In genomic region chr6:94695121-94695930, GRCm38 (mm10) we compare ENCODE assay signal across 9 mouse cellular contexts. TPM values are rescaled to one million over a fixed set of nuclear protein-coding genes. Genes with fewer than 3 reads are reported as not detected.
A peak's percentile ranks its signal among the peaks of the same experiment; 100 is the strongest.
DNase-seq lines count a peak whose midpoint lies in the region; ATAC-seq and TF ChIP-seq lines count a peak whose summit lies in the region.
"Had no signal": no experiment of that assay in that cellular context is flagged by ENCODE, and none has a peak within 500 bp of the region (broad histone marks: within the 10 kb centered on the region; RNA-seq: fewer than 3 reads in every experiment).

No protein-coding gene starts in this region.

- peak; percentile 45 for DNase-seq in cerebellum, adult 9-11 months
- DNase-seq in cerebellum, adult 11 months, result no peak
- DNase-seq in lung, postnatal 0 days (ENCODE audit: low spot score), result no peak
- no peak for DNase-seq in lung, postnatal 25 days (ENCODE audit: low spot score)
- DNase-seq in stomach, postnatal 0 days (ENCODE audit: low spot score), result no peak
- no peak for DNase-seq in kidney, adult 8-10 months
- DNase-seq in layer of hippocampus, adult 18-20 months (ENCODE audit: low spot score in 2 of 2), result no peak
- DNase-seq: right cerebral cortex, postnatal 25 days had no signal

- no peak overlapping the region for H3K9ac ChIP-seq in lung, postnatal 0 days (replicated peaks; ENCODE audit: low read depth)
- no peak overlapping the region for H3K9ac ChIP-seq in intestine, postnatal 0 days (ENCODE audit: low read depth, low read length)
- H3K9ac ChIP-seq in stomach, postnatal 0 days (ENCODE audit: low read length), result no peak overlapping the region

- H3K27me3 ChIP-seq in lung, postnatal 0 days (replicated peaks; ENCODE audit: insufficient read depth, low read length), result no peaks in the 10 kb centered on the region
- no peaks in the 10 kb centered on the region for H3K27me3 ChIP-seq in intestine, postnatal 0 days (replicated peaks; ENCODE audit: control insufficient read depth, insufficient read depth, low read length)
- no peaks in the 10 kb centered on the region for H3K27me3 ChIP-seq in stomach, postnatal 0 days (ENCODE audit: control insufficient read depth, insufficient read depth, low read length)

- H3K4me2 ChIP-seq in lung, postnatal 0 days (replicated peaks; ENCODE audit: low read depth, low read length), result no peak overlapping the region
- H3K4me2 ChIP-seq in intestine, postnatal 0 days (replicated peaks; ENCODE audit: low read depth), result peak overlapping the region; percentile 51
- H3K4me2 ChIP-seq in stomach, postnatal 0 days (replicated peaks; ENCODE audit: low read depth), result peak overlapping the region; percentile 79

- TF ChIP-seq CTCF in lung, postnatal 0 days (IDR thresholded peaks at IDR 0.05), result peak; percentile 6; the same call in 1 of the 2 replicates
- TF ChIP-seq CTCF in intestine, postnatal 0 days (IDR thresholded peaks at IDR 0.05; ENCODE audit: low read depth), result peak; percentile 38; the same call in 1 of the 2 replicates
- peak; percentile 38 for TF ChIP-seq CTCF in stomach, postnatal 0 days (IDR thresholded peaks at IDR 0.05; ENCODE audit: low read depth)

- peaks cover 10% of the 10 kb centered on the region; the same call in 1 of the 2 replicates for H3K4me1 ChIP-seq in lung, postnatal 0 days (ENCODE audit: insufficient read depth, low read depth, low read length)
- peaks cover 12% of the 10 kb centered on the region for H3K4me1 ChIP-seq in intestine, postnatal 0 days (replicated peaks; ENCODE audit: control insufficient read depth, insufficient read depth, low read length)
- peaks cover 21% of the 10 kb centered on the region for H3K4me1 ChIP-seq in stomach, postnatal 0 days (replicated peaks; ENCODE audit: control insufficient read depth, insufficient read depth)

- no peaks in the 10 kb centered on the region for H3K9me3 ChIP-seq in lung, postnatal 0 days (ENCODE audit: low read length)
- H3K9me3 ChIP-seq in intestine, postnatal 0 days (ENCODE audit: control insufficient read depth), result no peaks in the 10 kb centered on the region
- no peaks in the 10 kb centered on the region for H3K9me3 ChIP-seq in stomach, postnatal 0 days (ENCODE audit: control insufficient read depth, low read length)

- H3K4me3 ChIP-seq in lung, postnatal 0 days (ENCODE audit: low read depth, low read length), result no peak overlapping the region
- no peak overlapping the region for H3K4me3 ChIP-seq in intestine, postnatal 0 days (ENCODE audit: low read depth, low read length)
- 0 out of 2 replicates have a peak overlapping the region, but pooled peaks have one; percentile 15 for H3K4me3 ChIP-seq in stomach, postnatal 0 days (ENCODE audit: low read depth, low read length)

- TF ChIP-seq EP300 in lung, postnatal 0 days (IDR thresholded peaks at IDR 0.05), result no peak
- no peak for TF ChIP-seq EP300 in stomach, postnatal 0 days (optimal IDR thresholded peaks at IDR 0.05)

- H3K36me3 ChIP-seq in lung, postnatal 0 days (ENCODE audit: insufficient read depth, low read length), result no peaks in the 10 kb centered on the region
- H3K36me3 ChIP-seq in intestine, postnatal 0 days (ENCODE audit: control insufficient read depth, insufficient read depth), result no peaks in the 10 kb centered on the region
- H3K36me3 ChIP-seq in stomach, postnatal 0 days (ENCODE audit: control insufficient read depth, insufficient read depth, low read length), result no peaks in the 10 kb centered on the region

- no peak overlapping the region for H3K27ac ChIP-seq in lung, postnatal 0 days (ENCODE audit: low read length)
- peak overlapping the region; percentile 35; the same call in 1 of the 2 replicates for H3K27ac ChIP-seq in intestine, postnatal 0 days (ENCODE audit: low read depth, low read length)
- H3K27ac ChIP-seq in stomach, postnatal 0 days (replicated peaks), result peak overlapping the region; percentile 19

- WGBS in lung, postnatal 0 days, result 52% methylated on average over 9 of the region's 9 CpGs
- WGBS in intestine, postnatal 0 days, result 30% methylated on average over 9 of the region's 9 CpGs
- 33% methylated on average over 9 of the region's 9 CpGs for WGBS in stomach, postnatal 0 days

- no peak for ATAC-seq in lung, postnatal 0 days
- ATAC-seq in intestine, postnatal 0 days, result no peak
- ATAC-seq in stomach, postnatal 0 days (ENCODE audit: low FRiP score, low TSS enrichment), result no peak

RNA-seq across cellular contexts. Expression of gene Lrig1, which starts 4.6 kb away (rescaled TPM):
- 8.1 and 9.2 TPM in 2 replicates for polyA plus RNA-seq in lung, postnatal 0 days (2015; fragmentation: Nextera tagmentation; extraction: Ambion mirVana)
- 13.3 and 13.4 TPM in 2 replicates for polyA plus RNA-seq in intestine, postnatal 0 days (2015; fragmentation: Nextera tagmentation; extraction: Ambion mirVana)
- polyA plus RNA-seq in stomach, postnatal 0 days (2015; fragmentation: Nextera tagmentation; extraction: Ambion mirVana), result 15.2 and 19.6 TPM in 2 replicates
- total RNA-seq in layer of hippocampus, adult 18-20 months (2021), result 10 to 100 TPM; 24.5 to 25.3 TPM
